14 mouse cellular contexts compared by ENCODE assay signal in genomic region chr17:46115489-46115888, GRCm38 (mm10). TPM values are rescaled to one million over a fixed set of nuclear protein-coding genes. Genes with fewer than 3 reads are reported as not detected.
DNase-seq lines count a peak whose midpoint lies in the region; ATAC-seq and TF ChIP-seq lines count a peak whose summit lies in the region.
"Had no signal": no experiment of that assay in that cellular context is flagged by ENCODE, and none has a peak within 500 bp of the region (broad histone marks: within the 10 kb centered on the region; RNA-seq: fewer than 3 reads in every experiment).

No protein-coding gene starts in this region.

- no peaks in the 10 kb centered on the region for H3K9me3 ChIP-seq in hindbrain, embryonic 12.5 days (replicated peaks)
- no peaks in the 10 kb centered on the region for H3K9me3 ChIP-seq in hindbrain, embryonic 16.5 days (ENCODE audit: control insufficient read depth, low read length)
- no peaks in the 10 kb centered on the region for H3K9me3 ChIP-seq in embryonic facial prominence, embryonic 14.5 days (ENCODE audit: control insufficient read depth, low read length)
- H3K9me3 ChIP-seq in limb, embryonic 15.5 days = no peaks in the 10 kb centered on the region
- H3K9me3 ChIP-seq: forebrain, embryonic 15.5 days; G1E; liver, embryonic 15.5 days; neural tube, embryonic 12.5 days had no signal

- no peaks in the 10 kb centered on the region for H3K27me3 ChIP-seq in hindbrain, embryonic 12.5 days
- H3K27me3 ChIP-seq in hindbrain, embryonic 16.5 days (replicated peaks; ENCODE audit: control insufficient read depth, insufficient read depth, low read length) = no peaks in the 10 kb centered on the region
- no peaks in the 10 kb centered on the region for H3K27me3 ChIP-seq in embryonic facial prominence, embryonic 14.5 days (replicated peaks; ENCODE audit: control insufficient read depth, insufficient read depth, low read length)
- H3K27me3 ChIP-seq in limb, embryonic 15.5 days = no peaks in the 10 kb centered on the region
- H3K27me3 ChIP-seq: forebrain, embryonic 15.5 days; liver, embryonic 15.5 days; neural tube, embryonic 12.5 days had no signal

- no peak overlapping the region for H3K9ac ChIP-seq in hindbrain, embryonic 12.5 days
- H3K9ac ChIP-seq in hindbrain, embryonic 16.5 days (ENCODE audit: low read depth, low read length) = no peak overlapping the region
- no peak overlapping the region; the same call in 1 of the 2 replicates for H3K9ac ChIP-seq in embryonic facial prominence, embryonic 14.5 days (ENCODE audit: low read depth, low read length)
- H3K9ac ChIP-seq in limb, embryonic 15.5 days = no peak overlapping the region
- H3K9ac ChIP-seq: forebrain, embryonic 15.5 days; hindbrain, embryonic 14.5 days; liver, embryonic 15.5 days; neural tube, embryonic 12.5 days had no signal

- H3K4me1 ChIP-seq in hindbrain, embryonic 12.5 days = peaks cover 12% of the 10 kb centered on the region
- H3K4me1 ChIP-seq in hindbrain, embryonic 16.5 days (ENCODE audit: control insufficient read depth, insufficient read depth, low read depth, low read length) = peaks cover 6% of the 10 kb centered on the region
- peaks cover 27% of the 10 kb centered on the region for H3K4me1 ChIP-seq in embryonic facial prominence, embryonic 14.5 days (ENCODE audit: control insufficient read depth, insufficient read depth, low read length)
- H3K4me1 ChIP-seq in limb, embryonic 15.5 days = peaks cover 55% of the 10 kb centered on the region

- no peak overlapping the region for H3K4me3 ChIP-seq in hindbrain, embryonic 12.5 days
- H3K4me3 ChIP-seq in hindbrain, embryonic 16.5 days (ENCODE audit: low read length) = no peak overlapping the region
- H3K4me3 ChIP-seq in embryonic facial prominence, embryonic 14.5 days (ENCODE audit: low read depth, low read length) = no peak overlapping the region
- H3K4me3 ChIP-seq in limb, embryonic 15.5 days = no peak overlapping the region
- H3K4me3 ChIP-seq in left cerebral cortex, adult 2 months = no peak overlapping the region
- H3K4me3 ChIP-seq: forebrain, embryonic 15.5 days; liver, embryonic 15.5 days; neural tube, embryonic 12.5 days had no signal

- TF ChIP-seq CTCF in left cerebral cortex, adult 2 months (IDR thresholded peaks at IDR 0.05) = no peak

- ATAC-seq in hindbrain, embryonic 12.5 days (ENCODE audit: low FRiP score) = no peak
- no peak for ATAC-seq in hindbrain, embryonic 16.5 days
- no peak for ATAC-seq in embryonic facial prominence, embryonic 14.5 days (ENCODE audit: low read depth)
- ATAC-seq in limb, embryonic 15.5 days (ENCODE audit: insufficient number of reproducible peaks, low FRiP score, low TSS enrichment, low read depth) = no peak
- ATAC-seq: forebrain, embryonic 15.5 days had no signal

- no peak overlapping the region for H3K4me2 ChIP-seq in hindbrain, embryonic 12.5 days (replicated peaks)
- no peak overlapping the region for H3K4me2 ChIP-seq in hindbrain, embryonic 16.5 days (ENCODE audit: low read length)
- H3K4me2 ChIP-seq in embryonic facial prominence, embryonic 14.5 days (ENCODE audit: low read depth, low read length) = no peak overlapping the region
- H3K4me2 ChIP-seq in limb, embryonic 15.5 days = no peak overlapping the region
- H3K4me2 ChIP-seq: forebrain, embryonic 15.5 days; hindbrain, embryonic 14.5 days; liver, embryonic 15.5 days; neural tube, embryonic 12.5 days had no signal

- 0 out of 2 replicates have a peak overlapping the region, but pooled peaks have one; percentile 17 for H3K27ac ChIP-seq in hindbrain, embryonic 12.5 days
- no peak overlapping the region for H3K27ac ChIP-seq in hindbrain, embryonic 16.5 days (ENCODE audit: low read depth, low read length)
- peak overlapping the region; percentile 61 for H3K27ac ChIP-seq in embryonic facial prominence, embryonic 14.5 days (replicated peaks; ENCODE audit: low read depth, low read length)
- peak overlapping the region; percentile 40; the same call in 1 of the 2 replicates for H3K27ac ChIP-seq in limb, embryonic 15.5 days
- H3K27ac ChIP-seq in left cerebral cortex, adult 2 months = no peak overlapping the region
- H3K27ac ChIP-seq: forebrain, embryonic 15.5 days; hindbrain, embryonic 14.5 days; liver, embryonic 15.5 days; neural tube, embryonic 12.5 days had no signal

- intact Hi-C loops in left cerebral cortex, adult 2 months (cut with DNase I) = loop anchor here (5.0 kb wide), 1 partner anchor 83 kb away; the partner anchor contains the start of gene Vegfa

- 51% methylated on average over 2 of the region's 2 CpGs for WGBS in hindbrain, embryonic 12.5 days
- WGBS in hindbrain, embryonic 16.5 days = 64% methylated on average over 2 of the region's 2 CpGs
- WGBS in embryonic facial prominence, embryonic 14.5 days = 35% methylated on average over 2 of the region's 2 CpGs
- 37% methylated on average over 2 of the region's 2 CpGs for WGBS in limb, embryonic 15.5 days

- DNase-seq in embryonic facial prominence, embryonic 14.5 days (ENCODE audit: low spot score) = no peak
- peak; percentile 61 to 75 for DNase-seq in lung, postnatal 4 days
- DNase-seq in left cerebral cortex, adult 8-10 months (ENCODE audit: low spot score in 2 of 2) = no peak
- DNase-seq in left cerebral cortex, adult 2 months (ENCODE audit: extremely low spot score in 1 of 2, low spot score in 2 of 2) = no peak
- DNase-seq: adrenal gland, adult 8-10 months; cerebellum, adult 18-20 months had no signal

- H3K36me3 ChIP-seq in hindbrain, embryonic 12.5 days = peaks cover 45% of the 10 kb centered on the region
- peaks cover 10% of the 10 kb centered on the region; the same call in 1 of the 2 replicates for H3K36me3 ChIP-seq in hindbrain, embryonic 16.5 days (ENCODE audit: control insufficient read depth, insufficient read depth, low read length)
- H3K36me3 ChIP-seq in embryonic facial prominence, embryonic 14.5 days (ENCODE audit: control insufficient read depth, insufficient read depth, low read length) = peaks cover 26% of the 10 kb centered on the region
- peaks cover 32% of the 10 kb centered on the region for H3K36me3 ChIP-seq in limb, embryonic 15.5 days

RNA-seq across cellular contexts. Expression of gene Mrps18a, which starts 4.7 kb away (rescaled TPM):
- 120 and 130 TPM in 2 replicates for polyA plus RNA-seq in hindbrain, embryonic 12.5 days (2016; fragmentation: Nextera tagmentation; extraction: Ambion mirVana)
- 152 and 163 TPM in 2 replicates for polyA plus RNA-seq in hindbrain, embryonic 16.5 days (2015; fragmentation: Nextera tagmentation; extraction: Ambion mirVana)
- polyA plus RNA-seq in embryonic facial prominence, embryonic 14.5 days (2014; fragmentation: Nextera tagmentation; extraction: Ambion mirVana) = 112 and 128 TPM in 2 replicates
- polyA plus RNA-seq in limb, embryonic 15.5 days (2015; fragmentation: Nextera tagmentation; extraction: Ambion mirVana) = 126 and 132 TPM in 2 replicates
- total RNA-seq in left cerebral cortex, adult 8-10 months (2022) = 10 to 100 TPM; 85.2 to 92.1 (median 89.0) TPM
- 10 to 100 TPM; 79.3 to 84.5 TPM for total RNA-seq in left cerebral cortex, adult 2 months (2021)

RNA-seq across cellular contexts. Expression of gene Rsph9, which starts 28.5 kb away (rescaled TPM):
- polyA plus RNA-seq in hindbrain, embryonic 12.5 days (2016; fragmentation: Nextera tagmentation; extraction: Ambion mirVana) = 20.3 and 21.5 TPM in 2 replicates
- polyA plus RNA-seq in hindbrain, embryonic 16.5 days (2015; fragmentation: Nextera tagmentation; extraction: Ambion mirVana) = 54.8 and 62.7 TPM in 2 replicates
- polyA plus RNA-seq in embryonic facial prominence, embryonic 14.5 days (2014; fragmentation: Nextera tagmentation; extraction: Ambion mirVana) = 12.6 and 21.8 TPM in 2 replicates
- polyA plus RNA-seq in limb, embryonic 15.5 days (2015; fragmentation: Nextera tagmentation; extraction: Ambion mirVana) = 9.6 and 10.1 TPM in 2 replicates
- 10 to 100 TPM; 17.8 to 21.3 (median 19.5) TPM for total RNA-seq in left cerebral cortex, adult 8-10 months (2022)
- 10 to 100 TPM; 21.7 to 22.0 TPM for total RNA-seq in left cerebral cortex, adult 2 months (2021)
- total RNA-seq: G1E had no signal
- polyA plus RNA-seq: G1E had no signal

RNA-seq across cellular contexts. Expression of gene Mad2l1bp, which starts 37.9 kb away (rescaled TPM):
- 27.6 and 30.6 TPM in 2 replicates for polyA plus RNA-seq in hindbrain, embryonic 12.5 days (2016; fragmentation: Nextera tagmentation; extraction: Ambion mirVana)
- polyA plus RNA-seq in hindbrain, embryonic 16.5 days (2015; fragmentation: Nextera tagmentation; extraction: Ambion mirVana) = 22.1 and 23.0 TPM in 2 replicates
- polyA plus RNA-seq in embryonic facial prominence, embryonic 14.5 days (2014; fragmentation: Nextera tagmentation; extraction: Ambion mirVana) = 28.1 and 30.4 TPM in 2 replicates
- 35.1 and 36.4 TPM in 2 replicates for polyA plus RNA-seq in limb, embryonic 15.5 days (2015; fragmentation: Nextera tagmentation; extraction: Ambion mirVana)
- 10 to 100 TPM; 13.0 to 15.8 (median 14.3) TPM for total RNA-seq in left cerebral cortex, adult 8-10 months (2022)
- total RNA-seq in left cerebral cortex, adult 2 months (2021) = 10 to 100 TPM; 11.6 to 15.7 TPM

RNA-seq across cellular contexts. Expression of gene Gtpbp2, which starts 45.3 kb away (rescaled TPM):
- 49.3 and 54.1 TPM in 2 replicates for polyA plus RNA-seq in hindbrain, embryonic 12.5 days (2016; fragmentation: Nextera tagmentation; extraction: Ambion mirVana)
- 39.6 and 41.0 TPM in 2 replicates for polyA plus RNA-seq in hindbrain, embryonic 16.5 days (2015; fragmentation: Nextera tagmentation; extraction: Ambion mirVana)
- polyA plus RNA-seq in embryonic facial prominence, embryonic 14.5 days (2014; fragmentation: Nextera tagmentation; extraction: Ambion mirVana) = 27.1 and 28.2 TPM in 2 replicates
- 35.6 and 39.6 TPM in 2 replicates for polyA plus RNA-seq in limb, embryonic 15.5 days (2015; fragmentation: Nextera tagmentation; extraction: Ambion mirVana)
- total RNA-seq in left cerebral cortex, adult 8-10 months (2022) = 100 to 1,000 TPM in 3 of 4 experiments, 10 to 100 TPM in 1; 93.8 to 107 (median 103) TPM
- 100 to 1,000 TPM; 134 to 140 TPM for total RNA-seq in left cerebral cortex, adult 2 months (2021)

Comparison
In these comparisons a context has a peak if more than half of its experiments do, and no peak if none do; other contexts are left out.
1. H3K27ac ChIP-seq: peak in hindbrain, embryonic 12.5 days (single experiment), embryonic facial prominence, embryonic 14.5 days (single experiment) and limb, embryonic 15.5 days (single experiment); none in hindbrain, embryonic 16.5 days (single experiment) and left cerebral cortex, adult 2 months (single experiment).
2. DNase-seq: peak in lung, postnatal 4 days (2 of 2); none in embryonic facial prominence, embryonic 14.5 days (single experiment), left cerebral cortex, adult 8-10 months (0 of 2) and left cerebral cortex, adult 2 months (0 of 2).